Mouse (Mus musculus) liver, embryonic 14.5 days (tissue): ENCODE measurements around the gene A630095N17Rik. TPM values are rescaled to one million over a fixed set of nuclear protein-coding genes. Genes with fewer than 3 reads are reported as not detected.

Source experiments
- ATAC-seq: fragments of 200-750 bp; cut with Nextera tagmentation; 2 replicates; pipeline ENCODE4 v1.8.0; 2017; ENCODE audit warnings: moderate number of reproducible peaks, mild to moderate bottlenecking, moderate library complexity; ENCODE audit not compliant: insufficient read depth
- DNase-seq, 3 experiments: peaks; one replicate each; pipeline ENCODE4 v3.0.0-alpha.2; 2012 to 2013; ENCODE audit warnings: low read depth in 3 of 3, low spot score in 3 of 3
- H3K27ac ChIP-seq: fragments of 300-500 bp; sonication (generic); 2 replicates; pipeline ENCODE4 v1.5.1; 2014; ENCODE audit warnings: moderate library complexity, mild to moderate bottlenecking, control low read depth, inconsistent platforms
- H3K27me3 ChIP-seq: fragments of 300-500 bp; sonication (generic); 2 replicates; pipeline ENCODE4 v1.6.1; 2014; ENCODE audit warnings: mild to moderate bottlenecking, low read length, moderate library complexity; ENCODE audit not compliant: control insufficient read depth, insufficient read depth
- H3K36me3 ChIP-seq: fragments of 300-500 bp; sonication (generic); replicated peaks from 2 replicates; pipeline ENCODE4 v1.6.1; 2014; ENCODE audit warnings: low read depth; ENCODE audit not compliant: control insufficient read depth, insufficient read depth
- H3K4me1 ChIP-seq, 2 experiments: fragments of 200-500 bp in 1 of 2; fragments of 300-500 bp in 1 of 2; sonication (generic) in 1 of 2; replicated peaks; 2 replicates each; pipeline ENCODE4 v1.6.1; 2012 to 2014; ENCODE audit warnings: antibody characterized with exemption in 1 of 2, inconsistent platforms in 1 of 2, low read length in 1 of 2; ENCODE audit not compliant: control insufficient read depth in 2 of 2, insufficient read depth in 2 of 2
- H3K4me2 ChIP-seq: fragments of 300-500 bp; sonication (generic); 2 replicates; pipeline ENCODE4 v1.6.1; 2014; ENCODE audit warnings: low read depth, mild to moderate bottlenecking, control low read depth, moderate library complexity
- H3K4me3 ChIP-seq, 2 experiments: fragments of 200-500 bp in 1 of 2; fragments of 300-500 bp in 1 of 2; sonication (generic) in 1 of 2; 2 replicates each; pipeline ENCODE4 v1.5.1; 2012 to 2014; ENCODE audit warnings: low read depth in 2 of 2, low read length in 2 of 2, mild to moderate bottlenecking in 2 of 2, control low read depth in 1 of 2, inconsistent platforms in 1 of 2, moderate library complexity in 1 of 2; ENCODE audit not compliant: insufficient read depth in 1 of 2
- H3K9ac ChIP-seq: fragments of 300-500 bp; sonication (generic); replicated peaks from 2 replicates; pipeline ENCODE4 v1.6.1; 2014; ENCODE audit warnings: mild to moderate bottlenecking, control low read depth, moderate library complexity
- H3K9me3 ChIP-seq: fragments of 300-500 bp; sonication (generic); 2 replicates; pipeline ENCODE4 v1.6.1; 2016; ENCODE audit warnings: low read length, mixed read lengths; ENCODE audit not compliant: control insufficient read depth
- CTCF ChIP-seq: IDR thresholded peaks from 2 replicates; pipeline ENCODE4 v1.5.1; 2016; ENCODE audit warnings: antibody characterized with exemption, low read depth, control low read depth
- EP300 ChIP-seq: IDR thresholded peaks from 2 replicates; pipeline ENCODE4 v1.6.1; 2016; ENCODE audit warnings: antibody characterized with exemption, low read depth
- WGBS: fragments of 180-500 bp; shearing (Covaris S2); extraction: QIAGEN DNeasy Blood & Tissue Kit; methylation state at CpG from one replicate; pipeline ENCODE4 v1.1.7; 2014; ENCODE audit not compliant: insufficient replicate concordance; 5-methylcytosine and 5-hydroxymethylcytosine counted together
- polyA plus RNA-seq, 2 experiments: library from polyadenylated mRNA; depleted of rRNA in 1 of 2; stranded (reverse) in 1 of 2; unstranded in 1 of 2; fragments of >200 nt; fragmentation: Nextera tagmentation in 1 of 2; extraction: Ambion mirVana in 1 of 2; gene quantifications; 2 replicates each; pipeline versions ENCODE4 v1.2.1 to v1.2.3; 2012 to 2014

A630095N17Rik gene
- polyA plus RNA-seq (2012; rRNA removed) (not detected in 2 replicates), polyA plus RNA-seq (2014; fragmentation: Nextera tagmentation; extraction: Ambion mirVana) (0.22 TPM in 1 of 2 replicates, not detected in the other)

DNA sequence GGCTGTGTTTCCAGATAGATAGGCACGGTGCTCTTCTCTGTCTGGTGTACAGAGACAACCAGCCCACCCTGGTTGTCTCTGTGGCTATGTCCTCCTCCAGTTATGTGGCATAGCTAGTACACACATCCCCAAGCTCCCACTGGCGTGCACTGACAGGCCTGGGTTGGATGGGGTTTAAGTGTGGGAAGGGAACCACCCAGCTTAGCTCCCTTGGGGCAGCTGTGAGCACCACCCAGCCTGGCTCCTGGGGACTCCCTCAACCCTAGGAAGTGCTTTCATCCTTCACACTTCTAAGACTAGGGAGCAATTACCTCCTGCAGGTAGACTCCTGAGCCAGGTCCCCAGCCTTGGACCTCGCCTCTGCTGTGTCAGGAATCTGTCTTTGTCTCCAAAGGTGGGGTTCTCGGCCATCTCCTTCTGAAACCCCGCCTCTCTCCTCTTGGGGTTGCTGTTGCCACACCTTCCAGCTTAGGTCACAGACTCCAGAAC lies at the start of gene A630095N17Rik:
A630095N17Rik (minus strand) TSS at position 439 of the 489 bp plus-strand sequence.
- H3K9ac ChIP-seq: no peak within 1 kb of the TSS
- DNase-seq: no peak

DNA sequence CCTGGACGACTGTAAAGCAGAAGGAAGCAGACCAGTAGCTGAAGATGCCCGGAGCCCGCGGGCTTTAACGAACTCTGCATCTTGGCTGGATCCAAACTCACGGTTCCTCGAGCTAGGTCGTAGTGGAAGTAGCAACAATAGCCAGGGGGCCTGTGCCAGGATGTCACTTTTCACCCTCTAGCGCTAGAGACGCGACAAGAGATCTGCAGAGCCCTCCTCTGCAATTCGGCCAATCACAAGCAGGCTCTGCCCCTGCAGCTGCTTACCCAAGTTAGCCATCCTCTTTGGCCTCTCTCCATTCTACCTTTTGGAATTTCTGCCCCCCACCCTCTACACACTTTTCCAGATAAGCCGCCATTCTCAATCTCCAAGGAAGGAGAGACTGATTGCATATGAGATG lies 46.3 kb upstream of the A630095N17Rik start, which contains the start of gene Resp18:
Resp18 (minus strand) TSS at position 188 of the 400 bp plus-strand sequence.
- no peaks in the 10 kb centered on the region for H3K9me3 ChIP-seq
- H3K9ac ChIP-seq: no peak within 1 kb of the TSS
- H3K36me3 ChIP-seq: no peaks in the 10 kb centered on the region
- no peak within 1 kb of the TSS for H3K4me2 ChIP-seq
- ATAC-seq: no peak
- no peak for DNase-seq
- WGBS: 5% methylated on average over 13 of the region's 13 CpGs
- H3K27me3 ChIP-seq: peaks cover 3% of the 10 kb centered on the region; the same call in 1 of the 2 replicates
- no peaks in the 10 kb centered on the region for H3K4me1 ChIP-seq
- no peak within 1 kb of the TSS for H3K4me3 ChIP-seq
- TF ChIP-seq CTCF (no peak), EP300 (no peak)
- no peak within 1 kb of the TSS for H3K27ac ChIP-seq

More for the DNA sequence above, at the start of gene A630095N17Rik:
- H3K4me1 ChIP-seq: peaks cover 38 to 59% of the 10 kb centered on the region in 2 experiments
- H3K4me3 ChIP-seq: no peak within 1 kb of the TSS
- H3K9me3 ChIP-seq: no peaks in the 10 kb centered on the region
- WGBS: 54% methylated on average over 5 of the region's 5 CpGs
- no peak for TF ChIP-seq CTCF
- no peak for TF ChIP-seq EP300
- H3K4me2 ChIP-seq: no peak within 1 kb of the TSS
- no peak for ATAC-seq
- H3K27me3 ChIP-seq: no peaks in the 10 kb centered on the region
- H3K27ac ChIP-seq: peak within 1 kb of the TSS; percentile 10
- no peaks in the 10 kb centered on the region for H3K36me3 ChIP-seq

DNA sequence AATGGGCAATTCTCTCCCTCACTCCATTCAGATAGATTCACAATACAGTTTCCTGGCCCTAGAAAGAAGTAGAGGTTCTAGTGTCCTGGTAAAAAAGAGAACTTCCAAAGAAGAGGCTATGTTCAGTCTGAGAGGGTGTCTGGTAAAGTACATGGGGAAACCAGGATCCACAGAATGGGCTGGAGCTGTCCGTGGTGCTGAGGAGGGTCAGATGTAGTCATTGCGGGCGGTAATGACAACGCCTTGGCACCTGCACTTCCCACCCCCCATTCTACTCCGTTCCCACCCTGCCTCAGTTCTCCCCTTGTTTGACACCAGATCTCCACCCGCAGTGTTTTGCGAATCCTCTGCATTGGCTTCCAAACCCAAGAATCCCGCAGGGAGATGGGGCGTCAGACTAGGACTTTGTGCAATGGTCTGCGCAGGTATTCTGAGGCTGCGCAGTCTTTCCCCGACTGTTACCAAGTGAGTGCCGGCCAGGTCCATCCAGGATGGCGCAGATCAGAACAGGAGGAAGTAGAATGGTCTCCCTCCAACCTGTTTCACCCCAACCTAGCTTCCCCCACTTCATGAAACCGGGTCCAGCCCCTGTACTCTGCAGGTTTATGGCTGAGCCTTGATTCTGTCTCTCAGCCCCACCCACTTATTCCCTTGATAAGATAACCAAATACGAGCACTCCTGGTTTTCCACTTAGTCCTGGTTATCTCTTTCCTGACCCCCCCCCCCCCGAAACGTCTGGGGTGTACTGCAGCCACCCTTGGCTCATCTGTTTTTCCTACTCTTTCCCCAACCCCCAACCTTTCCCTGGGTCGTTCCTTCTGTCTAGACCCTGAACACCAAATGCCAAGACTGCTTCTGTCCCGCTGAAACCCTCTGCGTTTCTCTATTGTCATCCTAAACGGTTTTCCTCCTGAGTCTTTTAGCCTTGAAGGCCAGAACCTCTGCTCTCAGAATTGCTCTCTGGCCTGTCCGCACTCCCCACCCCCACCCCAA lies 45.6 kb upstream of the A630095N17Rik start:
- H3K4me2 ChIP-seq: no peak overlapping the region
- no peak overlapping the region for H3K4me3 ChIP-seq
- H3K27me3 ChIP-seq: peaks cover 3% of the 10 kb centered on the region; the same call in 1 of the 2 replicates
- TF ChIP-seq CTCF (no peak), EP300 (no peak)
- WGBS: 8% methylated on average over 23 of the region's 23 CpGs
- no peaks in the 10 kb centered on the region for H3K4me1 ChIP-seq
- H3K9ac ChIP-seq: no peak overlapping the region
- no peaks in the 10 kb centered on the region for H3K36me3 ChIP-seq
- no peaks in the 10 kb centered on the region for H3K9me3 ChIP-seq
- DNase-seq (peak in 1 of 3 experiments; percentile 17), ATAC-seq (no peak)
- H3K27ac ChIP-seq: no peak overlapping the region

GRCm38 (mm10) chr1:75264091-75264880 lies 32.4 kb upstream of the A630095N17Rik start, which contains the start of gene Ptprn:
Gene Ptprn (minus strand): TSS chr1:75264502.
- Histone ChIP-seq H3K4me3 (no peak within 1 kb of the TSS), H3K9me3 (no peaks in the 10 kb centered on the region), H3K4me2 (no peak within 1 kb of the TSS), H3K4me1 (no peaks in the 10 kb centered on the region), H3K9ac (no peak within 1 kb of the TSS), H3K27me3 (peaks cover 28% of the 10 kb centered on the region), H3K36me3 (no peaks in the 10 kb centered on the region), H3K27ac (no peak within 1 kb of the TSS)
- 10% methylated on average over 32 of the region's 32 CpGs for WGBS
- no peak for DNase-seq
- no peak for ATAC-seq
- no peak for TF ChIP-seq EP300
- no peak for TF ChIP-seq CTCF
